Mouse (Mus musculus) testis, adult 2 months (tissue): ENCODE results near the gene Angptl6.

Source experiments
- CTCF ChIP-seq: fragments of 200-500 bp; IDR thresholded peaks from 2 replicates; pipeline ENCODE4 v1.5.1; 2012; ENCODE audit warnings: low read depth, mild to moderate bottlenecking, inconsistent platforms, low read length, moderate library complexity; ENCODE audit not compliant: control insufficient read depth, insufficient read depth, insufficient replicate concordance
- POLR2A ChIP-seq: fragments of 200-500 bp; IDR thresholded peaks from 2 replicates; pipeline ENCODE4 v1.6.1; 2012; ENCODE audit warnings: low read depth, mild to moderate bottlenecking, inconsistent platforms, low read length, moderate library complexity; ENCODE audit not compliant: control insufficient read depth

DNA sequence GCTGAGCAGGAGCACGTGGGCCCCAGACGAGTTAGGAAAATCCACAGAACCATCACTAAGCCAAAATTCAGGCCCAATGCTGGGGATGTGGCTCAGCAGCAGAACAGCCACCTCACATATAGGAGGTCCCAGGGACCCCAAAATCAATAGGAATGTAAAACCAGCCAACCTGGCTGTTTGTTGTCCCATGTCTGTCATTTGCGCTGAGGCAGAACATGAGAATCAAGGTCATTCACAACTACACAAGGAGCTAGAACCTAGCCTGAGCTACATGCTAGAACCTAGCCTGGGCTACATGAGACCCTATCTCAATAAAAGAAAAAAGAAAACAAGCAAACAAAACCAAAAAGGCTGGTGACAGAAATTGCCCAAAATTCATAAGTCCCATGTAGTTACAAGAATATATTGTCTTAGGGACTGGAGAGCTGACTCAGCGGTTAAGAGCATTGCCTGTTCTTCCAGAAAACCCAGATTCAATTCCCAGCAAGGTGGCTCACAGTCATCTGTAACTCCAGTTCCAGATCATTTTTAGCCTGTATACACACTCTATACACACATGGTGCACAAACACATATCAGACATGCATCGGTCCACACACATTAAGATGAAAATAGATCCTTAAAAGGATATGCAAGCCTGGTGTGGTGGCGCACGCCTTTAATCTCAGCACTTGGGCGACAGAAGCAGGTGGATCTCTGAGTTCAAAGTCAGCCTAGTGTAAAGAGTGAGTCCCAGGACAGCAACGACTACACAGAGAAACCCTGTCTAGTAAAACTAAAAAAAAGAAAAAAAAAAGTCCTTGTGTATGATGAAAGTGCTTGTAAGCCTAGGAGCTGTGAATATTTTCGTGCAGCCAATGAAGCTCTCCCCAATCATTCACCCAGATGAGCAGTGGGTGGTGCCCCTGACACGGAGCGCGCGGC lies 2.1 kb downstream of the Angptl6 start:
- TF ChIP-seq CTCF (no peak), POLR2A (no peak)
